Mouse (Mus musculus): ENCODE results near the gene Xbp1.

The Xbp1 gene

GRCm38 (mm10) chr11:5571856-5572255 lies 51.4 kb downstream of the Xbp1 start:
- no peak for DNase-seq (ENCODE audit: low spot score in 2 of 2)

GRCm38 (mm10) chr11:5573821-5574220 lies 53.4 kb downstream of the Xbp1 start:
- DNase-seq (ENCODE audit: low spot score in 2 of 2) = no peak

- DNase-seq (ENCODE audit: low spot score in 2 of 2) = no peak
Observed at GRCm38 (mm10) chr11:5575046-5575445, 54.6 kb downstream of the Xbp1 start.
